Mouse (Mus musculus) cerebellum, adult 11 months (tissue): ENCODE data around the gene Sumo1.
"Not testable (repeated sequence)": the region's sequence is repeated elsewhere in the genome, so short reads cannot be mapped to it uniquely, and the experiment has no call there.

Source experiments
- DNase-seq: peaks from one replicate; pipeline ENCODE4 v3.0.0; 2022

Sumo1 gene

GRCm38 (mm10) chr1:59633056-59633455, 37.6 kb downstream of the Sumo1 start:
- no peak for DNase-seq

GRCm38 (mm10) chr1:59631986-59632659, 38.5 kb downstream of the Sumo1 start:
- no peak for DNase-seq

GRCm38 (mm10) chr1:59630356-59630755, 40.3 kb downstream of the Sumo1 start:
- DNase-seq = not testable (repeated sequence)

GRCm38 (mm10) chr1:59629194-59629593, 41.4 kb downstream of the Sumo1 start:
- no peak for DNase-seq

GRCm38 (mm10) chr1:59625410-59625809, 45.2 kb downstream of the Sumo1 start:
- peak; percentile 79 for DNase-seq

- peak; percentile 70 for DNase-seq
These were observed 47.2 kb downstream of the Sumo1 start for GRCm38 (mm10) chr1:59623325-59624017.

- DNase-seq = no peak
These were observed 51.4 kb downstream of the Sumo1 start for GRCm38 (mm10) chr1:59619201-59619600.

GRCm38 (mm10) chr1:59615021-59615420, 55.6 kb downstream of the Sumo1 start:
- no peak for DNase-seq

- no peak for DNase-seq
These were observed 56.8 kb downstream of the Sumo1 start for GRCm38 (mm10) chr1:59613795-59614194.

- DNase-seq = no peak
These were observed 59.7 kb downstream of the Sumo1 start for GRCm38 (mm10) chr1:59610929-59611328.

- DNase-seq = no peak
These were observed 60.7 kb downstream of the Sumo1 start for GRCm38 (mm10) chr1:59609896-59610295.

- DNase-seq = no peak
These were observed 61.2 kb downstream of the Sumo1 start for GRCm38 (mm10) chr1:59609458-59609857.

GRCm38 (mm10) chr1:59608920-59609319, 61.7 kb downstream of the Sumo1 start:
- no peak for DNase-seq

GRCm38 (mm10) chr1:59608125-59608762, 62.4 kb downstream of the Sumo1 start:
- DNase-seq = no peak

GRCm38 (mm10) chr1:59607071-59607470, 63.6 kb downstream of the Sumo1 start:
- DNase-seq = no peak

- no peak for DNase-seq
These were observed 64.2 kb downstream of the Sumo1 start for GRCm38 (mm10) chr1:59606479-59606878.

- DNase-seq = no peak
These were observed 66.7 kb downstream of the Sumo1 start for GRCm38 (mm10) chr1:59603893-59604292.

GRCm38 (mm10) chr1:59603417-59603712, 67.3 kb downstream of the Sumo1 start:
- DNase-seq = no peak

GRCm38 (mm10) chr1:59602531-59603416, 67.9 kb downstream of the Sumo1 start:
- DNase-seq = peak; percentile 47

GRCm38 (mm10) chr1:59595609-59596008, 75.0 kb downstream of the Sumo1 start:
- DNase-seq = no peak

GRCm38 (mm10) chr1:59594586-59595266, 75.9 kb downstream of the Sumo1 start:
- DNase-seq = no peak

- DNase-seq = peak; percentile 50
These were observed 77.0 kb downstream of the Sumo1 start for GRCm38 (mm10) chr1:59593622-59594035.

GRCm38 (mm10) chr1:59592876-59593275, 77.8 kb downstream of the Sumo1 start:
- no peak for DNase-seq
